Mouse (Mus musculus) kidney, adult 2 months (tissue): ENCODE results near the gene Lingo3.

Experiments
- CTCF ChIP-seq: fragments of 200-500 bp; conservative IDR thresholded peaks from 2 replicates; pipeline ENCODE4 v1.5.1; 2011; ENCODE audit warnings: low read depth, mild to moderate bottlenecking, control low read depth, low read length, moderate library complexity, mixed read lengths; ENCODE audit not compliant: insufficient read depth, insufficient read length
- POLR2A ChIP-seq: fragments of 200-500 bp; IDR thresholded peaks from one replicate; pipeline ENCODE4 v1.6.1; 2011; ENCODE audit warnings: low read depth, low read length, control low read depth

GRCm38 (mm10) chr10:80819406-80819805 is 24.4 kb downstream of the Lingo3 start:
- TF ChIP-seq CTCF (no peak), POLR2A (no peak)
